Mouse (Mus musculus) monocyte, adult 59 days (primary cell): ENCODE measurements around the gene Tmem223. TPM values are rescaled to one million over a fixed set of nuclear protein-coding genes. Genes with fewer than 3 reads are reported as not detected.

Source experiments
- total RNA-seq, 2 experiments: library from RNA; stranded (reverse); gene quantifications; one replicate each; pipeline ENCODE4 v1.2.4; 2023

The Tmem223 gene
- total RNA-seq, 2 experiments from 2014 or later: 30.2 to 33.8 TPM

Other genes with a start within 250 kb of the Tmem223 start
- gene Slc22a8, start 179.7 kb upstream of the Tmem223 start, total RNA-seq: not detected
- not detected for gene Slc22a6, start 153.0 kb upstream of the Tmem223 start, total RNA-seq
- gene Chrm1, start 107.2 kb upstream of the Tmem223 start, total RNA-seq: not detected
- gene Slc3a2, start 47.6 kb upstream of the Tmem223 start, total RNA-seq: 100 to 1,000 TPM; 198 to 224 TPM
- 10 to 100 TPM; 41.0 to 42.9 TPM for gene Wdr74, start 35.2 kb upstream of the Tmem223 start, total RNA-seq
- gene 1700092M07Rik, start 30.3 kb upstream of the Tmem223 start, total RNA-seq: 1 to 10 TPM in 1 of 2 experiments, not detected in 1; 1.8 TPM
- 100 to 1,000 TPM; 158 to 163 TPM for gene Stx5a, start 29.6 kb upstream of the Tmem223 start, total RNA-seq
- 100 to 1,000 TPM; 220 to 231 TPM for gene Nxf1, start 13.9 kb upstream of the Tmem223 start, total RNA-seq
- gene Tmem179b, start 3.5 kb downstream of the Tmem223 start, total RNA-seq: 100 to 1,000 TPM; 114 to 120 TPM
- gene Taf6l, start 15.4 kb downstream of the Tmem223 start, total RNA-seq: 10 to 100 TPM; 11.3 to 13.8 TPM
- 10 to 100 TPM; 57.5 to 68.0 TPM for gene Polr2g, start 27.6 kb downstream of the Tmem223 start, total RNA-seq
- gene Zbtb3, start 31.6 kb downstream of the Tmem223 start, total RNA-seq: 1 to 10 TPM; 2.1 to 3.1 TPM
- gene Ttc9c, start 48.3 kb downstream of the Tmem223 start, total RNA-seq: 10 to 100 TPM; 31.1 to 35.2 TPM
- gene Hnrnpul2, start 49.0 kb downstream of the Tmem223 start, total RNA-seq: 100 to 1,000 TPM; 107 to 124 TPM
- gene AC129217.1, start 58.8 kb downstream of the Tmem223 start, total RNA-seq: 10 to 100 TPM; 21.6 to 27.8 TPM
- gene Bscl2, start 66.5 kb downstream of the Tmem223 start, total RNA-seq: 100 to 1,000 TPM in 1 of 2 experiments, 10 to 100 TPM in 1; 97.1 to 109 TPM
- not detected for gene Gng3, start 68.2 kb downstream of the Tmem223 start, total RNA-seq
- under 1 TPM; 0.27 to 0.55 TPM for gene Lrrn4cl, start 79.8 kb downstream of the Tmem223 start, total RNA-seq
- 100 to 1,000 TPM; 107 to 138 TPM for gene Ubxn1, start 100.5 kb downstream of the Tmem223 start, total RNA-seq
- 10 to 100 TPM; 19.3 to 24.4 TPM for gene Uqcc3, start 109.9 kb downstream of the Tmem223 start, total RNA-seq
- 10 to 100 TPM; 11.6 to 16.5 TPM for gene Lbhd1, start 112.7 kb downstream of the Tmem223 start, total RNA-seq
- gene Gm49403, start 112.9 kb downstream of the Tmem223 start, total RNA-seq: not detected
- 10 to 100 TPM; 32.3 to 36.4 TPM for gene 1810009A15Rik, start 117.9 kb downstream of the Tmem223 start, total RNA-seq
- 1 to 10 TPM in 1 of 2 experiments, not detected in 1; 6.1 TPM for gene Gm49416, start 117.9 kb downstream of the Tmem223 start, total RNA-seq
- 10 to 100 TPM; 13.1 to 16.0 TPM for gene Ints5, start 122.0 kb downstream of the Tmem223 start, total RNA-seq
- 100 to 1,000 TPM; 114 to 122 TPM for gene Ganab, start 127.1 kb downstream of the Tmem223 start, total RNA-seq
- 10 to 100 TPM; 48.9 to 52.6 TPM for gene B3gat3, start 149.4 kb downstream of the Tmem223 start, total RNA-seq
- 1 to 10 TPM; 2.6 to 3.1 TPM for gene Rom1, start 158.4 kb downstream of the Tmem223 start, total RNA-seq
- 10 to 100 TPM; 62.0 to 62.9 TPM for gene Eml3, start 158.6 kb downstream of the Tmem223 start, total RNA-seq
- gene Mta2, start 170.9 kb downstream of the Tmem223 start, total RNA-seq: 100 to 1,000 TPM; 112 to 114 TPM
- gene Tut1, start 182.9 kb downstream of the Tmem223 start, total RNA-seq: 10 to 100 TPM; 15.6 to 15.7 TPM
- gene Eef1g, start 196.0 kb downstream of the Tmem223 start, total RNA-seq: 100 to 1,000 TPM; 194 to 241 TPM
- gene Ahnak, start 218.3 kb downstream of the Tmem223 start, total RNA-seq: 1,000 to 10,000 TPM; 1,396 to 1,409 TPM